Mouse (Mus musculus) hindbrain, embryonic 16.5 days (tissue): ENCODE data around the gene 2310034G01Rik. TPM values are rescaled to one million over a fixed set of nuclear protein-coding genes. Genes with fewer than 3 reads are reported as not detected.

Experiments
- ATAC-seq: fragments of 200-750 bp; cut with Nextera tagmentation; 2 replicates; pipeline ENCODE4 v1.8.0; 2017; ENCODE audit warnings: moderate TSS enrichment, moderate library complexity
- H3K27ac ChIP-seq: fragments of 300-500 bp; sonication (generic); 2 replicates; pipeline ENCODE4 v1.5.1; 2014; ENCODE audit warnings: low read depth, mild to moderate bottlenecking, control low read depth, low read length, moderate library complexity
- H3K27me3 ChIP-seq: fragments of 300-500 bp; sonication (generic); replicated peaks from 2 replicates; pipeline ENCODE4 v1.6.1; 2014; ENCODE audit warnings: low read length; ENCODE audit not compliant: control insufficient read depth, insufficient read depth
- H3K36me3 ChIP-seq: fragments of 300-500 bp; sonication (generic); 2 replicates; pipeline ENCODE4 v1.6.1; 2014; ENCODE audit warnings: mild to moderate bottlenecking, low read length, moderate library complexity, mixed read lengths; ENCODE audit not compliant: control insufficient read depth, insufficient read depth
- H3K4me1 ChIP-seq: fragments of 300-500 bp; sonication (generic); 2 replicates; pipeline ENCODE4 v1.6.1; 2014; ENCODE audit warnings: low read depth, low read length; ENCODE audit not compliant: control insufficient read depth, insufficient read depth
- H3K4me2 ChIP-seq: fragments of 300-500 bp; sonication (generic); 2 replicates; pipeline ENCODE4 v1.6.1; 2014; ENCODE audit warnings: mild to moderate bottlenecking, low read length, control low read depth, moderate library complexity
- H3K4me3 ChIP-seq: fragments of 300-500 bp; sonication (generic); 2 replicates; pipeline ENCODE4 v1.5.1; 2014; ENCODE audit warnings: mild to moderate bottlenecking, low read length, control low read depth, moderate library complexity
- H3K9ac ChIP-seq: fragments of 300-500 bp; sonication (generic); 2 replicates; pipeline ENCODE4 v1.6.1; 2014; ENCODE audit warnings: low read depth, mild to moderate bottlenecking, control low read depth, low read length, moderate library complexity
- H3K9me3 ChIP-seq: fragments of 300-500 bp; sonication (generic); 2 replicates; pipeline ENCODE4 v1.6.1; 2014; ENCODE audit warnings: mild to moderate bottlenecking, low read length, moderate library complexity; ENCODE audit not compliant: control insufficient read depth
- WGBS: fragments of 180-500 bp; shearing (Covaris S2); extraction: QIAGEN DNeasy Blood & Tissue Kit; methylation state at CpG from one replicate; pipeline ENCODE4 v1.1.7; 2014; 5-methylcytosine and 5-hydroxymethylcytosine counted together
- polyA plus RNA-seq: library from polyadenylated mRNA; unstranded; fragments of >200 nt; fragmentation: Nextera tagmentation; extraction: Ambion mirVana; gene quantifications from 2 replicates; pipeline ENCODE4 v1.2.1, GENCODE M21; 2015

The 2310034G01Rik gene
- polyA plus RNA-seq, 1 experiment from 2014 or later, result 2.4 TPM

DNA sequence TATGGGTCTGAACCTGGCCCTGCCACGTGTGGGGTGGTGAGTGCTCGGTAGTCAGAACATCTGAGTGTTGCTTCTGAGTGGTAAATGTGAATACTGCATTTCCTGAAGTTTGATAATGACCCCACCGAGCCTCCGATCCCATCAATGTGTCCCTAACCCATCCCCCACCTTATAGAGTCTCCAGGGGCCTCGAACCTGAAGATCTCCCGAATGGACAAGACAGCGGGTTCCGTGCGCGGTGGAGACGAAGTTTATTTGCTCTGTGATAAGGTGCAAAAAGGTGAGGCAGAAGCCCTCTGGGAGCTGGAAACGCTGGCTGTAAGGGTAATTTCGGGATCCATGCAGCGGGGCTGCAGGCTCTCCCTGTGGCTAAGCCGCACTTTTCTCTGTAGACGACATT lies 42.3 kb downstream of the 2310034G01Rik start:
- peaks cover 13% of the 10 kb centered on the region for H3K36me3 ChIP-seq
- 81% methylated on average over 16 of the region's 16 CpGs for WGBS
- peaks cover 12% of the 10 kb centered on the region for H3K27me3 ChIP-seq
- peaks cover 14% of the 10 kb centered on the region for H3K4me1 ChIP-seq
- H3K9me3 ChIP-seq, result no peaks in the 10 kb centered on the region
- no peak overlapping the region for H3K4me2 ChIP-seq
- H3K27ac ChIP-seq, result no peak overlapping the region
- no peak for ATAC-seq
- no peak overlapping the region for H3K9ac ChIP-seq
- no peak overlapping the region for H3K4me3 ChIP-seq

DNA sequence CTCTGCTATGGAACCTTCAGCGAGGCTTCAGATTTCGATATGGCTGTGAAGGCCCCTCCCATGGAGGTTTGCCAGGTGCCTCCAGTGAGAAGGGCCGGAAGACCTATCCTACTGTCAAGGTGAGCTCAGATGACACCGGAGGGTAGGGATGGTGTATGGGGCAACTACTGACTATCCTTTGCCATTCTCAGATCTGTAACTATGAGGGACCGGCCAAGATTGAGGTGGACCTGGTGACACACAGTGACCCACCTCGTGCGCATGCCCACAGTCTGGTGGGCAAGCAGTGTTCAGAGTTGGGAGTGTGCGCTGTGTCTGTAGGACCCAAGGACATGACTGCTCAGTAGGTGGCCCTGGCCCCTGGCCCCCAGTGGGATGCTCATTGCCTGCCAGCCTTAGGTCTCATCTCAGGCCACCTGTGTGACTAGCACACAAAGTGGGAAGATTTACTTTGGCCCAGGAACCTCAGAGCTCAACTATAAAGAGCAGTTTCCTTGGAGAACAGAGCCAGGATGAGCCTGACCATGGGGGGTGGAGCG lies 43.3 kb downstream of the 2310034G01Rik start:
- Histone ChIP-seq H3K36me3 (peaks cover 6% of the 10 kb centered on the region; the same call in 1 of the 2 replicates), H3K9ac (no peak overlapping the region), H3K4me3 (no peak overlapping the region), H3K4me2 (no peak overlapping the region), H3K27me3 (peaks cover 14% of the 10 kb centered on the region), H3K9me3 (no peaks in the 10 kb centered on the region), H3K27ac (no peak overlapping the region), H3K4me1 (peaks cover 14% of the 10 kb centered on the region)
- WGBS, result 87% methylated on average over 9 of the region's 9 CpGs
- ATAC-seq, result no peak

DNA sequence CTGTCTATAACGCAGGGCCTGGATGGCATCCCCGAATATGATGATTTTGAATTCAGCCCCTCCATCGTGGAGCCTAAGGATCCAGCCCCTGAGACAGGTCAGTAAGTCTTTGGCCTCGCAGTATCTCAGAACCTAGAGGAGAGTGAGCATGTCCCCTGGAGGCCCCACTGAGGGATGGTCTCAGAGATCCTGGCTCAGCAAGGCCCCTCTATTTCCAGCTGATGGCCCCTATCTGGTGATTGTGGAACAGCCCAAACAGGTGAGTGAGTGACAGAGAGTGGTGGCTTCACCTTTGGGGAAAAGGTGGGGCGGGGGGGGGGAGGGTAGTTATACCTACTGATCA lies 43.9 kb downstream of the 2310034G01Rik start:
- Histone ChIP-seq H3K36me3 (peaks cover 2% of the 10 kb centered on the region; the same call in 1 of the 2 replicates), H3K27ac (no peak overlapping the region), H3K27me3 (peaks cover 14% of the 10 kb centered on the region), H3K9me3 (no peaks in the 10 kb centered on the region), H3K4me2 (peak overlapping the region; percentile 96), H3K9ac (peak overlapping the region; percentile 64; the same call in 1 of the 2 replicates), H3K4me3 (no peak overlapping the region), H3K4me1 (peaks cover 14% of the 10 kb centered on the region)
- no peak for ATAC-seq
- 55% methylated on average over 5 of the region's 5 CpGs for WGBS

DNA sequence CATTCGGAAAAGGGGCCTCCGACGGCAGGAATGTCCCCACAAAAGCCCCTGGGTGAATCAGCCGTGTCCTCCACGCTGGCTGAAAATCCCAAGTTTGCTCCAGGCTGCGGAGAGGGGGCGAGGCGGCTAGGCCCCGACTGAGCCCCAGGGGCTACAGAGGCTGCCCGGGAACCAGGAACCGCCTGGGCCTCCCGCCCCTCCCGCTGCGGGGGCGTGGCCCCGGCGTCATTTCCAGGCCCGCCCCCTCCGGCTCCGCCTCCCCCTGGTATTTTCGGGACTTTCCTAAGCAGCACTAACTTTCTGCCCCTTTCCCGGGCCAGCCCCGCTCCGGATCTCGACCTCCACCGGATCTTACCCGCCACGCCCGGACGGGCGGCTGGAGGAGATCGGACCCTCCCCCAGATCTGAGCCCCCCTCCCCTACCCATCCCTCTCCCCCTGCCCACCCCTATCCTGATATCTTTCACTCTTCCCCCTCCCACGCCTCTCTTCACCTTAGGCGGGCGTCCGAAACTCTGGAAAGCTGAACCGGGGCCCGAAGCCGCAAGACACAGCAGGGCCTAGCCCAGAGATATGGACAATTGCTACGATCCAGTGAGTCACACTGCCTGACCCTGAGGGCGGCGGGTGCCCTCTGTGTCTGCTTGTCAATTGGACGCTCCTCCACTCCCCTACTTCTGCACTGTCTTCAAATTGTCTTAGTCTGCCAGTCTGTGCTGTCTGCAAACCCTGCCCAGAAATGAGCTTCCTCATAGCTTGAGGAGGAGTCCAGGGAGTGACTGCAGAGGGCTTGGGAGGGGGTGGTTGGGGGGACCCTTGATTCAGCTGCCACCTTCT lies 44.5 kb downstream of the 2310034G01Rik start:
- no peaks in the 10 kb centered on the region for H3K36me3 ChIP-seq
- H3K4me2 ChIP-seq, result peak overlapping the region; percentile 96
- peaks cover 14% of the 10 kb centered on the region for H3K27me3 ChIP-seq
- ATAC-seq, result peak; percentile 35; the same call in 1 of the 2 replicates
- no peaks in the 10 kb centered on the region for H3K9me3 ChIP-seq
- peaks cover 14% of the 10 kb centered on the region for H3K4me1 ChIP-seq
- WGBS, result under 1% methylated on average over 38 of the region's 43 CpGs
- no peak overlapping the region for H3K27ac ChIP-seq
- H3K4me3 ChIP-seq, result peak overlapping the region; percentile 50
- peak overlapping the region; percentile 64 for H3K9ac ChIP-seq

DNA sequence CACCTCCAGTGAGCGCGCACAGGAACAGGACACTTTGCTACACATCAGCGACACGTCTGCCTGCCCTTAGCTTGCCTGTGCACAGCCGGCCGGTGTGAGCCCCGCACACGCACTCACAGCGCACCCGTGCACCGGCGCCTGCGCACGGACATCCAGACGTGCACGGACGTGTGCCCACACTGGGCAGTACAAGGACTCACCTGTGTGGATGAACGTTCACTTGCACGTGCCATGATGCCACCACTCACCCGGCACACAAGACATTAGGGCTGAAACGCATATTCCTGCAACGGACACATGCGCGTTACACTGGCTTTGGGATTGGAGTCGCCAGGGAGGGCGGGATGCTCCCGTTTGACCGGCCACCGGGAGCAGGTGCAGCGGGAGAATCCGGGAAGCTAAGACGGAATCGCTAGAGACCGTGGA lies 45.2 kb downstream of the 2310034G01Rik start:
- Histone ChIP-seq H3K36me3 (no peaks in the 10 kb centered on the region), H3K9ac (peak overlapping the region; percentile 64), H3K4me2 (peak overlapping the region; percentile 96), H3K27me3 (peaks cover 14% of the 10 kb centered on the region), H3K27ac (no peak overlapping the region; the same call in 1 of the 2 replicates), H3K9me3 (no peaks in the 10 kb centered on the region), H3K4me1 (peaks cover 14% of the 10 kb centered on the region), H3K4me3 (peak overlapping the region; percentile 50)
- ATAC-seq, result 0 out of 2 replicates have a peak, but pooled peaks have one; percentile 1
- under 1% methylated on average over 33 of the region's 34 CpGs for WGBS

DNA sequence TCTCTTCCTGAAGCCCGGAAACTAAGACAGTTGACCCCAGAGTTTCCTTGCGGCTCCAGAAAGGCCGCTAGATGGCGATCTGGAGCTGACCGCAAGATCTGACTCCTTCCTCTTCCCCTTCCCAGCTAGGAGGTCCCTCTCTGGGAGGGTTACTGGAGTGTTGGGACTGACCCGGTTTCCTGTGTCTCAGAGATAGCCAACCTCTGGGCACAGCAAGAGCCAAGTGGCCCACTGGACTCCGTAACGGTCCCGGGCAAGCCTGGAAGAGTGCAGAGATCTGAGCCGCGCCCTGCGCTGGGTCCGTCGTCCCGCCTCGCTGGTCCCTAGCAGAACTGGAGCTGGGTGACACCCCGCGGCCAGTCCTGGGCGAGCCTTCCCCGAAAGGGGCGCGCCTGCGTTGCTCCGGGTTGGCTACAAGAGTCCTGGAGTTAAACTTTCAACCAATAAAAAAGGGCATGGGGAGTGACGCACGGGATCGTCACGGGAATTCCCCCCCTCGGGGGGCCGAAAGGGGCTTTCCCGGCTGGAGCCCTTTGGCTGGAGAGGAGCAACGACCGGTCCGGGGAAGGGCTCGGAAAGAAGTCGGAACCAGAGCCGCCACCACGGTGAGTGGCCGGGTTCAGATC lies 45.8 kb downstream of the 2310034G01Rik start, which contains the start of gene Nfkb2:
Nfkb2 (plus strand) TSS at position 105 of the 626 bp plus-strand sequence.
- H3K4me1 ChIP-seq, result peaks cover 14% of the 10 kb centered on the region
- WGBS, result under 1% methylated on average over 39 of the region's 39 CpGs
- no peaks in the 10 kb centered on the region for H3K36me3 ChIP-seq
- H3K27ac ChIP-seq, result peak within 1 kb of the TSS; percentile 66; the same call in 1 of the 2 replicates
- peak within 1 kb of the TSS; percentile 64 for H3K9ac ChIP-seq
- H3K9me3 ChIP-seq, result no peaks in the 10 kb centered on the region
- H3K4me3 ChIP-seq, result peak within 1 kb of the TSS; percentile 50
- ATAC-seq, result peak; percentile 84
- H3K4me2 ChIP-seq, result peak within 1 kb of the TSS; percentile 96
- H3K27me3 ChIP-seq, result peaks cover 14% of the 10 kb centered on the region

DNA sequence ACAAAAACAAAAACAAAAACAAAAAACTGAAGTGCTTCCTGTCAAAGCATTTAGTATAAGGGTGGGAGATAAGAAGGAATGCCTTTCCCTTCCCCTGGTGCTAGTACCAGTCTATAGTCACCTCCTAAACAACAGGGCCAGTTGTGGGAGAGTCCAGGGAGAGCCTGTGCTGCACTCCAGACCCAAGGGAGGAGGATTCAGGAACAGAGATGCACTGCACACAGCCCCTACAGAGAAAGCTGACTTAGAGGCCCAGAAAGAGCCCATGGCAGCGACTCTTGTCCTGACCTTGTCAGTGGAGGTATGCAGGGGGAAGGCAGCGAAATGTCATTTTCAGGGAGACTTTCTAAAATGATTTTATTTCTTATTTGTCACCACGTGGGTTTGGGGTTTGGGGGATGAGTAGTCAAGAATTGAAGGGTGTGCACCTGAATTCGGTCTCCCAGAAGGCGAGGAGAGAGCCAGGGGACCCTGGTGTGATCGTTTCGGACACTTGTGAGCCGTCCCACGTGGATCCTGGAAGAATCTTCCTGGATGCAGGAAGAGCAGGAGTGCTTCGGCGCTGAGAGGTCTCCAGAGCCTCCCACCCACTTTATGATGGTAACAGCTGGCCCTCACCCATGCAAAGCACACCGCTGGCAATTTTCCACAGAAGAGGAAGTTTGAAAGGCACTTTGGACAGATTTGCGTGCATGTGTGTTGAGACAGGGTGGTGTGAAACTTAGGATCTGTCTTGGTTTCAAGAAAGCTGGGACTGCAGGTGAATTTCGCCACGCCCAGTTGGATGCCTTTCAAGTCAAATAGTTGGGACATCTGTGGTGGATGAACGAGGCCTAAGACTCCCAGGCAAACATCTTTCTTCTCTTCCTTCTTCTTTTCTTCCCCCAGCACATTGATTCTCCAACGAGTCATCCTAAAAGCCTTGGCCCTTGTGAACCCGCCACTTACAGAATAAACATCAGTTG lies 46.6 kb downstream of the 2310034G01Rik start:
- no peak for ATAC-seq
- Histone ChIP-seq H3K36me3 (no peaks in the 10 kb centered on the region), H3K27ac (no peak overlapping the region), H3K4me2 (peak overlapping the region; percentile 96), H3K9me3 (no peaks in the 10 kb centered on the region), H3K9ac (no peak overlapping the region; the same call in 1 of the 2 replicates), H3K4me1 (peaks cover 10% of the 10 kb centered on the region), H3K27me3 (peaks cover 14% of the 10 kb centered on the region), H3K4me3 (peak overlapping the region; percentile 50)
- WGBS, result 55% methylated on average over 18 of the region's 18 CpGs

DNA sequence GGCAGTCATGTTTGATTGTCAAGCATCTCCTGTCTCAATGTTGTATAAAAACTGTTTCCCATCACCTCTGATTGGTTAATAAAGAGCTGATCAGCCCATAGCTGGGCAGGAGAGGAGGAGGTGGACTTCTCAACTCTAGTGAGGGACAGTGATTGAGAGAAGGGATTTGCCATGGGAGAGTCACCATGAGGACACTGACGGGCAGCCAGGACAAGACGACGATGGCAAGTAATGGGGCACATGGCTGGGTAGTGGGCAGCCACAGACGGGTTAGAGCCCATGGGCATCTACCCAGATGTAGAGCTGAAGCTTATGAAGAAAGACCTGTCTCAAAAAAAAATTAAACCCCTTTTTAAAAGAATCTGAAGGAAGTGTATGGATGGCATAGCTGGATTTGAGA lies 47.6 kb downstream of the 2310034G01Rik start:
- Histone ChIP-seq H3K4me3 (no peak overlapping the region), H3K27ac (no peak overlapping the region), H3K27me3 (peaks cover 11% of the 10 kb centered on the region), H3K36me3 (no peaks in the 10 kb centered on the region), H3K4me2 (no peak overlapping the region), H3K4me1 (peaks cover 9% of the 10 kb centered on the region), H3K9ac (no peak overlapping the region), H3K9me3 (no peaks in the 10 kb centered on the region)
- ATAC-seq, result no peak
- WGBS, result 85% methylated on average over 4 of the region's 4 CpGs
